Mouse (Mus musculus): Measurements from ENCODE around the gene Mettl21e. TPM values are rescaled to one million over a fixed set of nuclear protein-coding genes. Genes with fewer than 3 reads are reported as not detected.

Gene Mettl21e
- polyA plus RNA-seq, 1 experiment from 2014 or later, result 0.29 TPM

DNA sequence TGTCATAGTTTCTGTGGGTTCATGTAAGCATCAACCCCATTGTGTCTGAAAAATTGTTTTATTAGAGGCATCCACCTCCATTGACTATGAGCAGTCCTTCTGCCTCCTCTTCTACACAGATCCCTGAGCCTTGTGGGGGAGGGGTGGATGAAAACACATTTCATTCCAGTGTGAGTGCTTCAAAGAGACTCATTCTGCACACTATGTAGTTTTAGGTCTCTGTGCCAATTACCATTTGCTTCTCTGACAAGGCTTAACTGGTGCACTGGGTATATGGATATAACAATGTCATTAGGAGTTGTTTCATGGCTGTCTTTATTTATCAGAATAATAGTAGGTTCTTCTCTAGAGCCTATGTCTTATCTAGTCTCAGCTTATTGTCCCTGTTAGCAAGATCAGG lies 32.4 kb downstream of the Mettl21e start:
- Histone ChIP-seq H3K36me3 (peaks cover 3% of the 10 kb centered on the region), H3K9ac (no peak overlapping the region), H3K4me3 (no peak overlapping the region), H3K9me3 (no peaks in the 10 kb centered on the region), H3K4me2 (no peak overlapping the region), H3K27ac (no peak overlapping the region), H3K4me1 (no peaks in the 10 kb centered on the region), H3K27me3 (no peaks in the 10 kb centered on the region)
- no peak for ATAC-seq (ENCODE audit: insufficient number of reproducible peaks, low FRiP score, low TSS enrichment, low read depth)

DNA sequence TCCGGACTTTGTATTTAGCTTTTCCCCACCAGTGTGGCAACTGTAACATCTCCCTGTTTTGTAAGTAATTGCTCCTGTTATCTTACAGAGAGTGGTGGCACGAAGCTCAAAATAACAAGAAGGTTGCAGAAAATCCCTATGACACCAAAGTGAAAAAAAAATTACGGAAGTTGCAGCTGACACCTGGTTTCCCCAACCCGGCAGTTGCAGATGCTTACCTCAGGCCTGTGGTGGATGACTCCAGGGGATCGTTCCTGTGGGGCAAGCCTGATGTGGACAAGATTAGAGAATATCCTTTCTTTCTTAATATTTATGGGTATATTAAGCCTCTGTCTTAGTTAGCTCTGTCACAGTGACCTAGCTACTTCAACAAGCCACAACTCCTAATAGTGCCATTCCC lies 40.7 kb downstream of the Mettl21e start:
- H3K9ac ChIP-seq, result no peak overlapping the region
- 93% methylated on average over 5 of the region's 5 CpGs for whole genome bisulfite sequencing
- H3K36me3 ChIP-seq, result peaks cover 66% of the 10 kb centered on the region

DNA sequence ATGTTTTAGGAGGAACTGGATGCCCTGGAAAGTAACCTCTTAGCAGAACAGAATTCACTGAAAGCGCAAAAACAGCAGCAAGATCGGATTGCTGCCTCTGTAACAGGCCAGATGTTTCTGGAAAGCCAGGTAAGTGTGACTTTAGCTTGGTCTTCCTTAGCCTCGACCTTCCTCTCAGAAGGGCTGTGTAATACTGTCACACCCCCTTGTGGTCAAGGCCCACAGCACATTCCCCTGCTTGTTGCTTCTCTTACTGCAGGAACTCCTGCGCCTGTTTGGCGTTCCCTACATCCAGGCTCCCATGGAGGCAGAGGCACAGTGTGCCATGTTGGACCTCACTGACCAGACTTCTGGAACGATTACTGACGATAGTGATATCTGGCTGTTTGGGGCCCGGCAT lies 44.9 kb downstream of the Mettl21e start:
- no peak overlapping the region for H3K4me2 ChIP-seq
- no peak overlapping the region for H3K27ac ChIP-seq
- H3K27me3 ChIP-seq, result no peaks in the 10 kb centered on the region
- 76% methylated on average over 8 of the region's 8 CpGs for WGBS
- peaks cover 9% of the 10 kb centered on the region; the same call in 1 of the 2 replicates for H3K9me3 ChIP-seq
- ATAC-seq (ENCODE audit: insufficient number of reproducible peaks, low FRiP score, low TSS enrichment, low read depth), result no peak
- H3K4me3 ChIP-seq, result no peak overlapping the region
- H3K9ac ChIP-seq, result no peak overlapping the region
- H3K36me3 ChIP-seq, result peaks cover 77% of the 10 kb centered on the region
- no peaks in the 10 kb centered on the region for H3K4me1 ChIP-seq

More for the DNA sequence above, 40.7 kb downstream of the Mettl21e start:
- H3K4me3 ChIP-seq, result no peak overlapping the region
- no peak overlapping the region for H3K27ac ChIP-seq
- no peaks in the 10 kb centered on the region for H3K9me3 ChIP-seq
- no peak for ATAC-seq (ENCODE audit: insufficient number of reproducible peaks, low FRiP score, low TSS enrichment, low read depth)
- no peaks in the 10 kb centered on the region for H3K27me3 ChIP-seq
- no peak overlapping the region for H3K4me2 ChIP-seq
- H3K4me1 ChIP-seq, result no peaks in the 10 kb centered on the region

DNA sequence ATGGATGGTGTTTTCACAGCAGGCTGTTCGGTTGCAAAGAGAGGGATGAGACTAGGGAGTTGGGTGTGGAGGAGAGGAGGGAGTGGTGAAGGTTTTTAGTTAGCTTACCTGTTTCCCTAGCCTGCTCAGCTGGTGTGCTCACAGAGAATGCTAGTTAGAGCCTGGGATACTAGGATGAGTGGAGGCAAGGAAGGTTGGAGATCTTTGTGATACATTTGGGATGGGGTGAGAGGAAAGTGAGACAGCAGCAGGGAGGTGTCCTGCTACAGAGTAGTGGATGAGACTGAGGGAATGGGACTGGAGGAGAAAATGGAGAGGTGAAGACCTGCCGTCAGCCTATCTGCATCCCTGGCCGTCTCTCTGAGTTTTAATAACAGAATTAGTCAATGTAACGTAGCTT lies 46.1 kb downstream of the Mettl21e start:
- peaks cover 80% of the 10 kb centered on the region for H3K36me3 ChIP-seq
- no peak for ATAC-seq (ENCODE audit: insufficient number of reproducible peaks, low FRiP score, low TSS enrichment, low read depth)
- no peaks in the 10 kb centered on the region for H3K27me3 ChIP-seq
- no peak overlapping the region for H3K4me2 ChIP-seq
- no peak overlapping the region for H3K9ac ChIP-seq
- H3K4me1 ChIP-seq, result no peaks in the 10 kb centered on the region
- WGBS, result 92% methylated on average over 4 of the region's 4 CpGs
- peaks cover 9% of the 10 kb centered on the region; the same call in 1 of the 2 replicates for H3K9me3 ChIP-seq
- no peak overlapping the region for H3K4me3 ChIP-seq
- no peak overlapping the region for H3K27ac ChIP-seq

DNA sequence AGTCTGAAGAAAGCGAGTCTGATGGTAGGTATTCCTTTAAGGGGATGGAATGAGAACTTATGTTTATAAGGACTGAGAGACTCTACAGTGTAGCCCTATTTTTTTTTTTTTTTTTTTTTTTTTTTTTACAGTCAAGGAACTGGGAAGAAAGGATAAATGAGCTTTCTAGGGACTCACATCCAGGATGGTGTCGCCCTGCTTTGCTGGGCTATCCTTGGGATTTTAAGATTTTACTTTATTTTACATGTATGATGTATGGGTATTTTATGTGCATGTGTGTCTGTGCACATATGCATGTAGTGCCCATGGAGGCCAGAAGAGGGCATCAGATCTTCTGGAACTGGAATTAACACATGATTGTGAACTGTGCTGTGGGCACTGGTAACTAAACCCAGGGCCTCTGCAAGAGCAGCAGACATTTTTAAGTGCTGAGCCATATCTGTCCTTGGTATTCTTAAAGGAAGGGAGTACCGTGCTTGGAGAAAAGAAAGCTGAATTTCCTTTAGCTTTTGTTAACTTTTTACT lies 50.8 kb downstream of the Mettl21e start:
- Histone ChIP-seq H3K9ac (no peak overlapping the region), H3K4me3 (no peak overlapping the region), H3K36me3 (peaks cover 70% of the 10 kb centered on the region), H3K27me3 (no peaks in the 10 kb centered on the region), H3K27ac (no peak overlapping the region), H3K9me3 (peaks cover 9% of the 10 kb centered on the region; the same call in 1 of the 2 replicates), H3K4me2 (no peak overlapping the region), H3K4me1 (no peaks in the 10 kb centered on the region)
- WGBS, result 99% methylated on average over 3 of the region's 3 CpGs
- no peak for ATAC-seq (ENCODE audit: insufficient number of reproducible peaks, low FRiP score, low TSS enrichment, low read depth)

DNA sequence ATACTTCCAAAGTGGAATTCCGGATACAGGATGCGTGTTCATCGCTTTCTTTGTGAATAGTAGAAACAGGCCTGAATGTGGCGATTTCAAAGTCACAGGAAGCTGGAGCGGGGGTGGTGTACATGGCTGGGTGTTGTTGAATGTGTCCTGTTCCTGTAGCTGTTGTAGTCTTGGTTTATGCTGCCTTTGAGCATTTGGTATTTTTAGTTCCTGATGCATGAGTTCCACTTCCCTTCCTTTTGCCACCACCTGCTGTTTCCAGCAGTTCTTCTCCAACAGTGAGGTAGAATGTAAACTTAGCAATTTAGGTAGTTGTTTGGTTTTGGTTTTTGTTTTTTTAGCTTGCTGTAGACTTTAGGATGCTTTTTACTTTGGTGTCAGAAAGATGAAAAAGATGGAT lies 56.4 kb downstream of the Mettl21e start:
- Histone ChIP-seq H3K4me2 (no peak overlapping the region), H3K27ac (no peak overlapping the region), H3K4me3 (no peak overlapping the region), H3K9ac (no peak overlapping the region), H3K4me1 (no peaks in the 10 kb centered on the region), H3K36me3 (peaks cover 77% of the 10 kb centered on the region), H3K9me3 (no peaks in the 10 kb centered on the region), H3K27me3 (no peaks in the 10 kb centered on the region)
- ATAC-seq (ENCODE audit: insufficient number of reproducible peaks, low FRiP score, low TSS enrichment, low read depth), result no peak
- WGBS, result 94% methylated on average over 5 of the region's 5 CpGs

DNA sequence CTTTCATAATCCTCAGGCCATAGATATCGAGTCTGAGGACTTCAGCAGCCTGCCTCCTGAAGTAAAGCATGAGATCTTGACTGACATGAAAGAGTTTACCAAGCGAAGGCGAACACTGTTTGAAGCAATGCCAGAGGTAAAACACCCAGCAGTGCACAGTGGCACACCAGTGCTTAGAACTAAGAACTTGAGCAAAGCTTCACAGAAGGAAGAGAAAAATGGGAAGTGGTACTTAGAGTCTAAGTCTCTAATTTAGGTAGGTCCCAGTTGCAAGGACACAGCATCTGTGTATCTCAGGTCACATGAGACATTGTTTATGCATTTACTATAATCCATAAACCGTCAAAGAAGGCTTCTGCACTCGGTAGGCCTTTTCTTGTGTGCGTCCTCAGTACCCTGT lies 56.9 kb downstream of the Mettl21e start:
- peaks cover 71% of the 10 kb centered on the region for H3K36me3 ChIP-seq
- no peak for ATAC-seq (ENCODE audit: insufficient number of reproducible peaks, low FRiP score, low TSS enrichment, low read depth)
- WGBS, result 96% methylated on average over 6 of the region's 6 CpGs
- no peak overlapping the region for H3K27ac ChIP-seq
- H3K4me3 ChIP-seq, result no peak overlapping the region
- H3K9ac ChIP-seq, result no peak overlapping the region
- H3K9me3 ChIP-seq, result no peaks in the 10 kb centered on the region
- no peak overlapping the region for H3K4me2 ChIP-seq
- no peaks in the 10 kb centered on the region for H3K4me1 ChIP-seq
- no peaks in the 10 kb centered on the region for H3K27me3 ChIP-seq

DNA sequence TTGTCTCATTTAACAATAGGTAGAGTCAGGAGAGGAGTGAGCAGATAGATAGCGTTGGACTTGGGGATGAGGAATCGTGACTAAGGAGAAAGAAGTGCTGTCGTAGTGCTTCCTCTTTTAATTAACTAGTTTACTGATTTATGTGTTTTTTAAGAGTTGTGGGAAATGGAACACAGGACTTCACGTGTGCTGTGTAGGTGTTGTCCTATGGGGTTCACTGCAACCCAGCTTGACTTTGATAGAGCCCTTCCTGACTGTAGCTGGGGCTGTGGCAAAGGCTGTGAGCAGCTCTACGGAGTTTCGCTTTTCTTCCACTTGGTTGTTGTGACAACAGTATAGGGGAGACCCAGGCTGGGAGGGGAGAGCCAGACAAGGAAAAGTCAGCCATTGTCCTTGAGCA lies 60.4 kb downstream of the Mettl21e start:
- WGBS, result 81% methylated on average over 6 of the region's 6 CpGs
- H3K27me3 ChIP-seq, result no peaks in the 10 kb centered on the region
- H3K4me1 ChIP-seq, result no peaks in the 10 kb centered on the region
- peaks cover 50% of the 10 kb centered on the region for H3K36me3 ChIP-seq
- no peak overlapping the region for H3K4me2 ChIP-seq
- ATAC-seq (ENCODE audit: insufficient number of reproducible peaks, low FRiP score, low TSS enrichment, low read depth), result no peak
- H3K4me3 ChIP-seq, result no peak overlapping the region
- H3K27ac ChIP-seq, result no peak overlapping the region
- H3K9ac ChIP-seq, result no peak overlapping the region
- H3K9me3 ChIP-seq, result no peaks in the 10 kb centered on the region

DNA sequence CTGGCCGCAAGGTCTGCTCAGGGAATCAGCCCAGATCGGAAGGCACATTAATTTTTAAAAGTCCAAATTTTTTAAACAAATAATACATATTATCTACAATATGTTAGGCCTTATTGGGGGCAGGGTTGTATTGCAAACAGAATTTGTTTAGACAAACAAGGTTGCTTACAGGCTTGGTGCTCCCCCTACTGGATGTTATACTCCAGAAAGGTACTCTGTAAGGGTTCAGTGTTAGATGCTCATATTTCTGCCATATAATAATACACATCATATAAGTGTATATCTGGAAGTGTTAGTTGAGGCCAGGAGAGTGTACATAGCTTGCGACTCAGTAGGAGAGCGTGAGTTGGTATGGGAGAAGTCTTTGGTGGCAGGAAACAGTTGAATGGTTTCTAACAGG lies 63.5 kb downstream of the Mettl21e start:
- Histone ChIP-seq H3K27ac (no peak overlapping the region), H3K36me3 (peaks cover 27% of the 10 kb centered on the region), H3K27me3 (no peaks in the 10 kb centered on the region), H3K4me2 (no peak overlapping the region), H3K9ac (no peak overlapping the region), H3K9me3 (no peaks in the 10 kb centered on the region), H3K4me3 (no peak overlapping the region), H3K4me1 (no peaks in the 10 kb centered on the region)
- no peak for ATAC-seq (ENCODE audit: insufficient number of reproducible peaks, low FRiP score, low TSS enrichment, low read depth)
- WGBS, result 96% methylated on average over 4 of the region's 4 CpGs

Other genes with a start within 250 kb of the Mettl21e start
- 0.51 and 1.3 TPM in 2 replicates for gene Mettl21c, start 198.9 kb downstream of the Mettl21e start, polyA plus RNA-seq (2015; fragmentation: Nextera tagmentation; extraction: Ambion mirVana)
- 0.04 and 0.06 TPM in 2 replicates for gene Gm8251, start 157.0 kb downstream of the Mettl21e start, polyA plus RNA-seq (2015; fragmentation: Nextera tagmentation; extraction: Ambion mirVana)
- 56.0 and 65.7 TPM in 2 replicates for gene Tex30, start 116.5 kb downstream of the Mettl21e start, polyA plus RNA-seq (2015; fragmentation: Nextera tagmentation; extraction: Ambion mirVana)
- 68.6 and 70.7 TPM in 2 replicates for gene Kdelc1, start 100.2 kb downstream of the Mettl21e start, polyA plus RNA-seq (2015; fragmentation: Nextera tagmentation; extraction: Ambion mirVana)
- 14.4 and 17.4 TPM in 2 replicates for gene Bivm, start 100.0 kb downstream of the Mettl21e start, polyA plus RNA-seq (2015; fragmentation: Nextera tagmentation; extraction: Ambion mirVana)
- gene Ercc5, start 71.2 kb downstream of the Mettl21e start, polyA plus RNA-seq (2015; fragmentation: Nextera tagmentation; extraction: Ambion mirVana), result 24.7 and 25.6 TPM in 2 replicates

All from limb, embryonic 15.5 days (tissue).